Mouse (Mus musculus): ENCODE measurements around the gene Gm9964.
"Not testable (repeated sequence)": the region's sequence is repeated elsewhere in the genome, so short reads cannot be mapped to it uniquely, and the experiment has no call there.

Gene Gm9964

GRCm38 (mm10) chr11:79303109-79303508 lies 6.4 kb upstream of the Gm9964 start:
- in situ Hi-C loops (cut with MboI; ENCODE audit: low sequenced_read_pairs): no loop called here

GRCm38 (mm10) chr11:79299719-79300431 lies 3.2 kb upstream of the Gm9964 start:
- in situ Hi-C loops (cut with MboI; ENCODE audit: low sequenced_read_pairs): loop anchor here (10.0 kb wide), 1 partner anchor 265 kb away; no protein-coding TSS in a partner anchor

DNA sequence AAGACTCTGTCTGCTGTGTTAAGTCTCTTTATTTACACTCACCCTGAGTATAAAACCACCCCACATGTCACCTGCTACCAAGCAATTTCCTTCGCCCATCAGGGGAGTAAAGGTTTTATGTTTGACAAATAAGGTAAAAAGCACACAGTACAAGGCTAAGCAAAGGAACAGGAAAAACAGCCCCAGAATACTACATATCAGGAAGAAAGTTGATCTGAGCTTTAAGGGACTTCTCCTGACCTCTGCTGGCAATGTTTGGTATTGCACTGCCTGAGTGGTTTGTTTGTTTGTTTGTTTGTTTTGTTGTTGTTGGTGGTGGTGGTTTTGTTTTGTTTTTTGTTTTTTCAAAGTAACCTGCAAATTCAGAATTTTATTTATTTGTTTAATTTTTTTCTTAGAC lies 539 bp downstream of the Gm9964 start:
- in situ Hi-C loops (cut with MboI; ENCODE audit: low sequenced_read_pairs): loop anchor here (10.0 kb wide), 1 partner anchor 261 kb away; no protein-coding TSS in a partner anchor

DNA sequence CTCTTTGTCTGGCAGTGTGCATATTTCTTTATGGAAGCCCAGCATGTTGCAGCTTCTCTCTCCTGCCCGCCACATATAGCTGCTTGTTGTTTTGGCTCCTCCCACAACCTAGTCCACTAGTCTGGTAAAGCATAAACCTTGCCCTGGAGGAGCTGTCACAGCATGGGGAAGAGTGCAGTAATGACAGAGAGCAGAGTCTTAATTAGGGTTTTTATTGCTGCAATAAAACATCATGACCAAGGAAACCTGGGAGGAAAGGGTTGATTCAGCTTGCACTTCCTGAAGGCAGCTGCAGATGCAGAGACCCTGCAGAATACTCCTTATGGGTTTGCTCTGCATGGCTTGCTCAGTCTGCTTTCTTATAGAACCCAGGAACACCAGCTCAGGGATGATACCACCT lies 2.7 kb downstream of the Gm9964 start:
- in situ Hi-C loops (cut with MboI; ENCODE audit: low sequenced_read_pairs): loop anchor here (10.0 kb wide), 1 partner anchor 259 kb away; no protein-coding TSS in a partner anchor

DNA sequence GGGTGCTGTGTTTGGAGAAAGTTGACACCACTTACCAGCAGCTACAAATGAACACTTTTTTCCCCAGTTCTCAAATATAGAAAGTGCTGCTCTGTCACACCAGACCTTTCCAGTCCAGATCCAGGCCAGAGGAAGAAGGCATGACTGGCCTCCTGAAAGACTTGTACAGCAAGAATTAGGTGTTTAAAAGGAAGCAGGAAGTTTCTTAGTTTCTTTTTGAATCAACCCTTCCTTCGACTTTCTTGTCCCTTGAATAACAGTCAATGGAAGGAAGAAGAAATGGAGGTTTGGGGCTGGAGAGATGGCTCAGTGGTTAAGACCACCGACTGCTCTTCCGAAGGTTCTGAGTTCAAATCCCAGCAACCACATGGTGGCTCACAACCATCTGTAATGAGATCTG lies 3.7 kb downstream of the Gm9964 start:
- in situ Hi-C loops (cut with MboI; ENCODE audit: low sequenced_read_pairs): loop anchor here (10.0 kb wide), 1 partner anchor 258 kb away; no protein-coding TSS in a partner anchor

DNA sequence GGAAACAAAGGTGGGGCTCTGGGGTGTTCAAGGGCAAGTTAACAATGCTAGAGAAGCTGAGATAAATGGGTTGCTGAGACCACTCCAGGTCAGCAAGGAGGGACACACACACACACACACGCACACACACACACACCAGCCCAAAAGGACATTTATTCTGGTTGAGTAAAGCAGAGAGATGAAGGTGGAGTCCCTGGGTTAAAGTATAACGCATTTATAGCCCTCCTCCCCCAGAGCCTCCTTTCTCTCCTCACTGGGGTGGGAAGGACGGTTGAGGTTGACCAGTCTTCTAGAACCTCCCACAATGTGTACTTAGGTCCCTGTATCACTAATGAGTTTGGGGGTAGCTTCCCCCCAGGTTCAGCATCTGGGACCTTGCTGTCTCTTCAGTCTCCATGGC lies 4.6 kb downstream of the Gm9964 start:
- in situ Hi-C loops (cut with MboI; ENCODE audit: low sequenced_read_pairs): loop anchor here (10.0 kb wide), 1 partner anchor 257 kb away; no protein-coding TSS in a partner anchor

DNA sequence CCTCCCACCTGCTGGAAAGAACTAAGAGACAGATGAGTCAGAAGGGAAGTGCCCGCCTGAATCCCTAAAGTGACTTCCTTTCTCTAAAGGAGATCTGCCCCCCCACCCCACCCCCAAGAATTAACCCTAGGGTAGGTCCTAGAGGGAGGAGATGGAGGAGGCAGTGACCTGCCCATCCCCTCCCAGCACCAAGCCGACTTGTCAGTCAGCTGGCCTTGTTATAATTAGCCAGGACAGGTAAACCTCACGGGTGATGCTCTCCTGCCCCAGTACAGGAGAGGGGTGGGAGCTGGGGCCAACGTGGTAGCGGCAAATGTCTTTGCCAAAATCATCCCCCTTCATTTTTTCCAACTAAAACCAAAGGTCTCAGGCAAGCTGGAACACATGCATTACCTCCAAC lies 5.1 kb downstream of the Gm9964 start:
- in situ Hi-C loops (cut with MboI; ENCODE audit: low sequenced_read_pairs): loop anchor here (10.0 kb wide), 1 partner anchor 257 kb away; no protein-coding TSS in a partner anchor

DNA sequence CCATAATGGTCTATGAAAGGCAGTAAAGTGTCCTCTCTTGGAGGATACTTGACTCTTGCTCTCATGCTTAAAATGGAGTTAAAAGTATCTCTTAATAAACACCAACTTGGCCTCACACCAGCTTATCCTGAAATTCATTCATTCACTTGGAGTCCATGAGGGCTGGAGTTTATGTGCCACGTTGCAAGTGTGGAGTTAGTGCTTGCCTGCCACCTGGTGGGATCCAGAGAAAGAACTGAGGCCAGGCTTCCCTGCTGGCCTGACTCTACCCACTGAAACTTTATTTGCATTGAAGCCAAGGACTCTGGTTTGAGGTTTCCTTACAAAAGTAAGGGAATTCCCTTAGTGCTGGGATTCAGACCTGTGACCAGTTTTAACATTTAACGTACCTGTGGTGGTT lies 6.2 kb downstream of the Gm9964 start:
- in situ Hi-C loops (cut with MboI; ENCODE audit: low sequenced_read_pairs): loop anchor here (10.0 kb wide), 1 partner anchor 256 kb away; no protein-coding TSS in a partner anchor

GRCm38 (mm10) chr11:79288913-79289640 lies 7.6 kb downstream of the Gm9964 start:
- in situ Hi-C loops (cut with MboI; ENCODE audit: low sequenced_read_pairs): no loop called here

DNA sequence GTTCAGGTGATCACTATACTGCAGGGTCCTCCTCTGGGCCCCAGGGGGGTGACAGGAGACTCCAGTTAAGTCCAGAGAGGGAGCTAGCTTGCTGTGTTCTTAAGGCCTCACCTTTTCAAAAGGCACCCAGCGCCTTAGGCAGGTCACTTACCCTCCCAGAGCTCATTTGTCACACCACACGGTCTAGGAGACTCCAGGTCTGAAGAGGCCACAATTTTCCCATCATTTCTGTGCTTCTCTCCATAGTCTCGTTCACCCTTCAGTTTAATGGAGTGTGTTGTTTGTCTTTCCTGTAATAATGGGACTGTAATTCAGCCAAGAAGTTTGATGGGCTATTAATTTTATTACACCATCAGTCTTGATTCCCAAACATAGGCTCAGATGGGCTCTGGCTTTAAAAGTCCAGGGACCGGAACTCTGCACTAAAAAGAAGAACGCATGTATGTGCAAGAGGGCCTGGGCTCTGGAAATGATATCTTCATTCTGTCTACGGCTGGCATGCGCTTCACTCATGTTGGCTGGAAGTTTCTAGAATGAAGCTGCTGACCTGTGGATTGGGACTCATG lies 8.3 kb downstream of the Gm9964 start:
- in situ Hi-C loops (cut with MboI; ENCODE audit: low sequenced_read_pairs): no loop called here

- in situ Hi-C loops (cut with MboI; ENCODE audit: low sequenced_read_pairs): no loop called here
Measured at GRCm38 (mm10) chr11:79287447-79287846, 9.3 kb downstream of the Gm9964 start.

DNA sequence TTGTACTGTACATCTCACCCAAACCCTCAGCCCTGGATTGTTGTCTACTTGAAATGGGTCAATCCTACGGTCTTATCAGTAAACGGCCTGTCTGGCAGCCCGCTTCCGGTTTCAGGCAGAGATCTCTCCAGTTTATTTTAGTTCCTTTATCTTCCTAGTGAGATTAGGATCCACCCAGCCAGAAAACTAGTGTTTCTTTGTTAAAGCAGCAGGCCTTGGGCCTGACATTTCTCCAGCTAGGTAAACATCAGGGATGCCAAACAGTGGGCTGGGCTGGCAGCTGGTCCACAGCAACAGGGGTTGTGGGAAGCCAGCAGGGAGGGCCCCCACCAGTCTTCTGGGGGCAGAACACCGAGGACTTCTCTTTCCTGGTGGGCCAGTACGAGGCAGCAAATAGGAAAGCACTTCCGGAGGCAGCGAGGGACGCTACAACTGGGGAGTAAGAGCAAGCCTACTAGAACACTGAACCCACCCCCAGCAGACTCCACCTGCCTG lies 10.4 kb downstream of the Gm9964 start:
- in situ Hi-C loops (cut with MboI; ENCODE audit: low sequenced_read_pairs): no loop called here

GRCm38 (mm10) chr11:79283350-79284030 lies 13.2 kb downstream of the Gm9964 start:
- in situ Hi-C loops (cut with MboI; ENCODE audit: low sequenced_read_pairs): no loop called here

GRCm38 (mm10) chr11:79281396-79281795 lies 15.3 kb downstream of the Gm9964 start:
- in situ Hi-C loops (cut with MboI; ENCODE audit: low sequenced_read_pairs): no loop called here

- in situ Hi-C loops (cut with MboI; ENCODE audit: low sequenced_read_pairs): no loop called here
Measured at GRCm38 (mm10) chr11:79279732-79280405, 16.8 kb downstream of the Gm9964 start.

- in situ Hi-C loops (cut with MboI; ENCODE audit: low sequenced_read_pairs): no loop called here
Measured at GRCm38 (mm10) chr11:79273757-79274156, 22.9 kb downstream of the Gm9964 start.

GRCm38 (mm10) chr11:79273039-79273438 lies 23.7 kb downstream of the Gm9964 start:
- in situ Hi-C loops (cut with MboI; ENCODE audit: low sequenced_read_pairs): no loop called here

DNA sequence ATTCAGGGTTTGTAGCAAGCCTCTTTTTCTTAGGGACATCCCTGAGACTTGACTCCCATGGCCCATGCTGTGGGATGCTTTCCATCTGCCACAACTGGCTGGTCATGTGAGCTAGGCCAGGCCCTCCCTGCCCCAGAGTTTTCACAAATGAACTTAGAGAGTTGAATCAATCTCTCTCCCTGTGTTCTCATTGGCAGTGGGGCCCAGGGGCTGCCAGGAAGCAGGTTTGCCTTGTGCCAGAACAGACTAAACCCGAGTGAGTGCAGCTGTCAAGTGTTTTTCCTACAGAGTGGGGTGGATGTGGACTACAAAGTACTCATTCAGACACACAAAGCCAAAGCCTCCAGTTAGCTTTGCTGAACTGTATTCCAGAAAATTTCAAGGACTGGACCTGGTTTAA lies 29.5 kb downstream of the Gm9964 start:
- in situ Hi-C loops (cut with MboI; ENCODE audit: low sequenced_read_pairs): no loop called here

DNA sequence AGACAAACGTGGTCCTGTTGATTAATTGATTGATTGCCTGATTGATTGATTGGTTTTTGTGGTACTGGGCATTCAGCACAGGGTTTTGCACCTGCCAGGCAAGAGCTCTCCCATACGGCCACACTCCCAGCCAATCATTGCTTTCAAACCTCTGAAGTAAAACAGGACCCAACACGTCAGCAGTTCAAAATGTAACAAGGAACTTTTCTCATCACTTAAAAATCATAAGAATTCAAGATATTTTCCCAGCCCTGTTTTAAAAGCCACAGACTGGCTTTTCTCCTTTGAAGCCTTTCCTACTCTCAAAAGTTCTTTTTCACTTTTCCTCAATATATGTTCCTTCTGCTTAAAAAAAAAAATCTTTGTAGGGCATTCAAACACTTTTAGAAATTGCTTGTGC lies 32.3 kb downstream of the Gm9964 start:
- in situ Hi-C loops (cut with MboI; ENCODE audit: low sequenced_read_pairs): no loop called here

DNA sequence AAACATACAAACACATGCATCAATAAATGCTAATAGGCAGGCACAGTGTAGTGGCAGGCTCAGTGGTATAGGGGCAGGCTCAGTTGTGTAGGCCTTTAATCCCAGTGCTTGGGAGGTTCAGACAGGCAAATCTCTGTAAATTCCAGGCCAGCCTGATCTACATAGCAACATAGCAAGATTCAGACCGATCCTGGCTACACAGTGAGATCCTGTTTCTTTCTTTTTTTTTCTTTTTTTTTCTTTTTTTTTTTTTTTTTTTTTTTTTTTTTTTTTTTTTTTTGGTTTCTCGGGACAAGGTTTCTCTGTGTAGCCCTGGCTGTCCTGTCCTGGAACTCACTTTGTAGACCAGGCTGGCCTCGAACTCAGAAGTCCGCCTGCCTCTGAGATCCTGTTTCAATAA lies 36.6 kb downstream of the Gm9964 start:
- in situ Hi-C loops (cut with MboI; ENCODE audit: low sequenced_read_pairs): not testable (repeated sequence)
